Mouse (Mus musculus) forebrain, embryonic 15.5 days (tissue): ENCODE results near the gene Ezh1. TPM values are rescaled to one million over a fixed set of nuclear protein-coding genes. Genes with fewer than 3 reads are reported as not detected.
"Not testable (repeated sequence)": the region's sequence is repeated elsewhere in the genome, so short reads cannot be mapped to it uniquely, and the experiment has no call there.

Experiments
- ATAC-seq: fragments of 200-750 bp; cut with Nextera tagmentation; replicated peaks from 2 replicates; pipeline ENCODE4 v1.8.0; 2017; ENCODE audit warnings: mild to moderate bottlenecking, moderate TSS enrichment, moderate library complexity
- H3K27ac ChIP-seq: fragments of 300-500 bp; sonication (generic); replicated peaks from 2 replicates; pipeline ENCODE4 v1.5.1; 2015; ENCODE audit warnings: mild to moderate bottlenecking, inconsistent platforms
- H3K27me3 ChIP-seq: fragments of 300-500 bp; sonication (generic); 2 replicates; pipeline ENCODE4 v1.6.1; 2015; ENCODE audit warnings: inconsistent platforms
- H3K36me3 ChIP-seq: fragments of 300-500 bp; sonication (generic); 2 replicates; pipeline ENCODE4 v1.6.1; 2015; ENCODE audit warnings: mild to moderate bottlenecking, inconsistent platforms
- H3K4me1 ChIP-seq: fragments of 300-500 bp; sonication (generic); 2 replicates; pipeline ENCODE4 v1.6.1; 2015; ENCODE audit warnings: inconsistent platforms
- H3K4me2 ChIP-seq: fragments of 300-500 bp; sonication (generic); replicated peaks from 2 replicates; pipeline ENCODE4 v1.6.1; 2015; ENCODE audit warnings: mild to moderate bottlenecking, inconsistent platforms
- H3K4me3 ChIP-seq: fragments of 300-500 bp; sonication (generic); 2 replicates; pipeline ENCODE4 v1.5.1; 2015; ENCODE audit warnings: mild to moderate bottlenecking, inconsistent platforms
- H3K9ac ChIP-seq: fragments of 300-500 bp; sonication (generic); replicated peaks from 2 replicates; pipeline ENCODE4 v1.6.1; 2015; ENCODE audit warnings: mild to moderate bottlenecking, inconsistent platforms
- H3K9me3 ChIP-seq: fragments of 300-500 bp; sonication (generic); 2 replicates; pipeline ENCODE4 v1.6.1; 2016; ENCODE audit warnings: inconsistent platforms
- WGBS: fragments of 180-500 bp; shearing (Covaris S2); methylation state at CpG from one replicate; pipeline ENCODE4 v1.1.7; 2015; ENCODE audit warnings: mixed read lengths; 5-methylcytosine and 5-hydroxymethylcytosine counted together
- polyA plus RNA-seq: library from polyadenylated mRNA; unstranded; fragments of >200 nt; fragmentation: Nextera tagmentation; extraction: Ambion mirVana; gene quantifications from 2 replicates; pipeline ENCODE4 v1.2.1, GENCODE M21; 2015

The Ezh1 gene
- polyA plus RNA-seq, 1 experiment from 2014 or later = 19.6 TPM

GRCm38 (mm10) chr11:101167963-101168300 is 58.3 kb downstream of the Ezh1 start:
- Histone ChIP-seq H3K27me3 (peaks cover 68% of the 10 kb centered on the region), H3K4me2 (no peak overlapping the region), H3K9ac (no peak overlapping the region), H3K27ac (no peak overlapping the region), H3K4me3 (no peak overlapping the region), H3K4me1 (peaks cover 46% of the 10 kb centered on the region), H3K9me3 (no peaks in the 10 kb centered on the region), H3K36me3 (0 out of 2 replicates have a peak, but pooled peaks cover 5% of the 10 kb centered on the region)
- 47% methylated on average over 8 of the region's 8 CpGs for WGBS
- ATAC-seq = no peak

GRCm38 (mm10) chr11:101167211-101167962 is 58.9 kb downstream of the Ezh1 start:
- peaks cover 43% of the 10 kb centered on the region for H3K4me1 ChIP-seq
- peaks cover 73% of the 10 kb centered on the region for H3K27me3 ChIP-seq
- ATAC-seq = no peak
- H3K4me2 ChIP-seq = no peak overlapping the region
- 47% methylated on average over 19 of the region's 19 CpGs for WGBS
- no peak overlapping the region for H3K9ac ChIP-seq
- H3K36me3 ChIP-seq = 0 out of 2 replicates have a peak, but pooled peaks cover 5% of the 10 kb centered on the region
- H3K9me3 ChIP-seq = no peaks in the 10 kb centered on the region
- H3K27ac ChIP-seq = no peak overlapping the region
- H3K4me3 ChIP-seq = no peak overlapping the region

- no peak overlapping the region for H3K9ac ChIP-seq
- ATAC-seq = no peak
- no peak overlapping the region for H3K27ac ChIP-seq
- H3K4me1 ChIP-seq = peaks cover 34% of the 10 kb centered on the region
- no peaks in the 10 kb centered on the region for H3K9me3 ChIP-seq
- H3K36me3 ChIP-seq = 0 out of 2 replicates have a peak, but pooled peaks cover 5% of the 10 kb centered on the region
- H3K4me2 ChIP-seq = no peak overlapping the region
- no peak overlapping the region for H3K4me3 ChIP-seq
- WGBS = 49% methylated on average over 14 of the region's 14 CpGs
- peaks cover 76% of the 10 kb centered on the region for H3K27me3 ChIP-seq
Observed at GRCm38 (mm10) chr11:101166357-101166756, 59.9 kb downstream of the Ezh1 start.

GRCm38 (mm10) chr11:101164677-101165580 is 61.3 kb downstream of the Ezh1 start:
- Histone ChIP-seq H3K9ac (peak overlapping the region; percentile 15; the same call in 1 of the 2 replicates), H3K27me3 (peaks cover 76% of the 10 kb centered on the region), H3K4me3 (peak overlapping the region; percentile 29; the same call in 1 of the 2 replicates), H3K36me3 (0 out of 2 replicates have a peak, but pooled peaks cover 5% of the 10 kb centered on the region), H3K27ac (no peak overlapping the region), H3K4me1 (peaks cover 23% of the 10 kb centered on the region), H3K4me2 (no peak overlapping the region), H3K9me3 (no peaks in the 10 kb centered on the region)
- 19% methylated on average over 35 of the region's 35 CpGs for WGBS
- ATAC-seq = no peak

- peak overlapping the region; percentile 29 for H3K4me3 ChIP-seq
- no peak overlapping the region for H3K27ac ChIP-seq
- H3K9me3 ChIP-seq = no peaks in the 10 kb centered on the region
- peak overlapping the region; percentile 15; the same call in 1 of the 2 replicates for H3K9ac ChIP-seq
- H3K27me3 ChIP-seq = peaks cover 70% of the 10 kb centered on the region
- 0 out of 2 replicates have a peak, but pooled peaks cover 5% of the 10 kb centered on the region for H3K36me3 ChIP-seq
- H3K4me2 ChIP-seq = peak overlapping the region; percentile 37
- ATAC-seq = no peak
- WGBS = 10% methylated on average over 21 of the region's 21 CpGs
- H3K4me1 ChIP-seq = peaks cover 17% of the 10 kb centered on the region
Observed at GRCm38 (mm10) chr11:101164351-101164665, 62.0 kb downstream of the Ezh1 start.

- Histone ChIP-seq H3K4me1 (peaks cover 11% of the 10 kb centered on the region), H3K9ac (0 out of 2 replicates have a peak overlapping the region, but pooled peaks have one; percentile 10), H3K4me2 (peak overlapping the region; percentile 37), H3K4me3 (peak overlapping the region; percentile 29), H3K36me3 (0 out of 2 replicates have a peak, but pooled peaks cover 5% of the 10 kb centered on the region), H3K27ac (no peak overlapping the region), H3K9me3 (no peaks in the 10 kb centered on the region), H3K27me3 (peaks cover 64% of the 10 kb centered on the region)
- WGBS = 24% methylated on average over 49 of the region's 49 CpGs
- no peak for ATAC-seq
Observed at GRCm38 (mm10) chr11:101163476-101164350, 62.5 kb downstream of the Ezh1 start.

GRCm38 (mm10) chr11:101162772-101163171 is 63.5 kb downstream of the Ezh1 start:
- Histone ChIP-seq H3K9ac (no peak overlapping the region), H3K4me1 (peaks cover 9% of the 10 kb centered on the region), H3K9me3 (no peaks in the 10 kb centered on the region), H3K4me2 (no peak overlapping the region), H3K36me3 (0 out of 2 replicates have a peak, but pooled peaks cover 5% of the 10 kb centered on the region), H3K4me3 (no peak overlapping the region), H3K27ac (no peak overlapping the region), H3K27me3 (peaks cover 59% of the 10 kb centered on the region)
- no peak for ATAC-seq
- WGBS = 59% methylated on average over 5 of the region's 5 CpGs

- H3K9me3 ChIP-seq = no peaks in the 10 kb centered on the region
- H3K4me3 ChIP-seq = no peak overlapping the region
- H3K4me1 ChIP-seq = peaks cover 9% of the 10 kb centered on the region
- H3K4me2 ChIP-seq = no peak overlapping the region
- H3K27ac ChIP-seq = no peak overlapping the region
- H3K36me3 ChIP-seq = 0 out of 2 replicates have a peak, but pooled peaks cover 5% of the 10 kb centered on the region
- peaks cover 56% of the 10 kb centered on the region for H3K27me3 ChIP-seq
- 68% methylated on average over 5 of the region's 5 CpGs for WGBS
- no peak overlapping the region for H3K9ac ChIP-seq
- no peak for ATAC-seq
Observed at GRCm38 (mm10) chr11:101162301-101162700, 64.0 kb downstream of the Ezh1 start.

GRCm38 (mm10) chr11:101161551-101161950 is 64.7 kb downstream of the Ezh1 start:
- H3K9ac ChIP-seq = no peak overlapping the region
- H3K27ac ChIP-seq = no peak overlapping the region
- 87% methylated on average over 15 of the region's 15 CpGs for WGBS
- no peak overlapping the region for H3K4me3 ChIP-seq
- H3K9me3 ChIP-seq = no peaks in the 10 kb centered on the region
- no peak overlapping the region for H3K4me2 ChIP-seq
- 0 out of 2 replicates have a peak, but pooled peaks cover 5% of the 10 kb centered on the region for H3K36me3 ChIP-seq
- no peak for ATAC-seq
- peaks cover 49% of the 10 kb centered on the region for H3K27me3 ChIP-seq
- H3K4me1 ChIP-seq = peaks cover 10% of the 10 kb centered on the region

- not testable (repeated sequence) for ATAC-seq, H3K9me3 ChIP-seq, H3K36me3 ChIP-seq, H3K4me3 ChIP-seq, H3K27ac ChIP-seq, H3K9ac ChIP-seq, H3K4me2 ChIP-seq
- Histone ChIP-seq H3K27me3 (peaks cover 44% of the 10 kb centered on the region), H3K4me1 (peaks cover 15% of the 10 kb centered on the region)
- WGBS = 78% methylated on average over 8 of the region's 8 CpGs
Observed at GRCm38 (mm10) chr11:101160981-101161505, 65.2 kb downstream of the Ezh1 start.

- peaks cover 37% of the 10 kb centered on the region for H3K27me3 ChIP-seq
- not testable (repeated sequence) for H3K9me3 ChIP-seq, H3K27ac ChIP-seq, H3K9ac ChIP-seq, H3K4me3 ChIP-seq, H3K36me3 ChIP-seq, ATAC-seq, H3K4me2 ChIP-seq
- 83% methylated on average over 10 of the region's 10 CpGs for WGBS
- peaks cover 21% of the 10 kb centered on the region for H3K4me1 ChIP-seq
Observed at GRCm38 (mm10) chr11:101160151-101160550, 66.1 kb downstream of the Ezh1 start.
